Mouse (Mus musculus): ENCODE data around the gene Gm4969.

Gene Gm4969

DNA sequence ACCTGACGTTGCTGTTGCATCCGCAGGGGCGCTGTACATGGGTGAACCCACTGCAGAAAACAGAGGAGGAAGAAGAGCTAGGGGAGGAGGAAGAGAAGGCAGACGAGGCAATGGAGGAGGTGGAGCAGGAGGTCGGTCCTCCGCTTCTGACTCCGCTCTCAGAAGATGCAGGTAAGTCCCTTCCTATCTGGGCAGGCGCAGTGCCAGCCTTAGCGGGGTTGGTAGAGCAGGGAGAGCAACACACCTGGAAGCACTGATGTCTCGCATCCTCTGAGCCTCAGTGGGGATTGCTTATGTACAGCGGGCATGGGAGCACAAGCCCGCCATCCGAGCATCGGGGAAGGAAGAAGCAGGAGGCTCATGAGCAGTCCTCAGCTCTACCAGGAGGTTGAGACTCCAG is 51.1 kb downstream of the Gm4969 start:
- no peak for DNase-seq

DNA sequence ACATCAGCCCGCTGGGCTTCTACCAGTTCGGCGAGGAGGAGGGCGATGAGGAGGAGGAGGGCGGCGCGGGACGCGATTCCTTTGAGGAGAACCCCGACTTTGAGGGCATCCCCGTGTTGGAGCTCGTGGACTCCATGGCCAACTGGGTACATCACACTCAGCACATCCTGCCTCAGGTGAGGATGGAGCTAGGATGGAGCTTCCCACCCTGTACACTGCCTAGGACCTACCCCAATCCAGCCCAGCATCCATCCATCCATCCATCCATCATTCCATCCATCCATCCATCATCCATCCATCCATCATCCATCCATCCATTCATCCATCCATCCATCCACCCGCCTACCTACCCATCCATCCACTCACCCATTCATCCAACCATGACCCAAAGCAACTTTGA is 52.3 kb downstream of the Gm4969 start:
- no peak for DNase-seq

DNA sequence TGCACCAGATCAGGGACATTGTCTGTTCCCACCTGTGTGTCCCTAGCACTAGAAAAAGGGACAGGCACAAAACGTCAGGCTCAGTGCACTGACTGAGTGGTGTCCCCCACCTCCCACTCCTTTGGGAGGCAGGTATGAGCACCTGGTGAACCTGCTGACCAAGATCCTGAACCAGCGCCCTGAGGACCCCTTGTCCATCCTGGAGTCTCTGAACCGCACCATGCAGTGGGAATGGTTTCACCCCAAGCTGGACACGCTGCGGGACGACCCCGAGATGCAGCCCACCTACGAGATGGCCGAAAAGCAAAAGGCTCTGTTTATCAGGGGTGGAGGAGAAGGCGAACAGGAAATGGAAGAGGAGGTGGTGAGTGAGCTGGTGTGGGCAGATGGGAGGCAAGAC is 60.8 kb downstream of the Gm4969 start:
- DNase-seq: no peak

DNA sequence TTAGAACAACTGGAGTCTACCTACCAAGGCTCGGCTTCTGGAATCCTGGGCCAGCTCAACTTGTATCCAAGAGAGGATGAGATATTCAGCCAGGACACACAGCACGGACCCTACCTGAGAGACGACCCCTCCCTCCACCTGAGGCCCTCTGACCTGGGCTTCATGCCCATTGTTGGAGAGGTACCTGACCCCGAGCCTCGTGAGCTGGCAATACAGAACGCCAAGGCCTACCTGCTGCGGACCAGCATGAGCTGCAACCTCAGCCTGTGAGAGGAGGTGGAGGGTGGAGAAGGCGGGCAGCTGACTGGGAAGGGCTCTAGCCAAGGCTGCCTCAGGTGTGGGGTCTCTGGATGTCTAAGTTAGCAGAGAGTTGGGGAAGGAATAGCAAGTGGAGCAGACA is 63.1 kb downstream of the Gm4969 start:
- DNase-seq: no peak

DNA sequence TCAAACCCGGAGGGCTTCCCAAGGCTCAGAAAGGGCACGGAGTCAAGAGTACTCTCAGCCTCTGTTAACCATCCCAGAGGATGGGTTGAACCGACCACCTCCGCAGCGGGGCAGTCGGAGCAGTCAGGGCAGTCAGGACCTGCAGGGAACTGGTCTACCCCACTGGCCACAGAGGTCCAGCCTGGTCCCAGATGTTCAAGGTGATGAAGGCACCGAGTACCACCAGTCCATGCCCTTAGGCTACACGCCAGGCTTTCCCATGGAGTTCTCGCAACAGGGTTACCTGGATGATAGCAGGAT is 63.4 kb downstream of the Gm4969 start:
- DNase-seq: no peak

DNA sequence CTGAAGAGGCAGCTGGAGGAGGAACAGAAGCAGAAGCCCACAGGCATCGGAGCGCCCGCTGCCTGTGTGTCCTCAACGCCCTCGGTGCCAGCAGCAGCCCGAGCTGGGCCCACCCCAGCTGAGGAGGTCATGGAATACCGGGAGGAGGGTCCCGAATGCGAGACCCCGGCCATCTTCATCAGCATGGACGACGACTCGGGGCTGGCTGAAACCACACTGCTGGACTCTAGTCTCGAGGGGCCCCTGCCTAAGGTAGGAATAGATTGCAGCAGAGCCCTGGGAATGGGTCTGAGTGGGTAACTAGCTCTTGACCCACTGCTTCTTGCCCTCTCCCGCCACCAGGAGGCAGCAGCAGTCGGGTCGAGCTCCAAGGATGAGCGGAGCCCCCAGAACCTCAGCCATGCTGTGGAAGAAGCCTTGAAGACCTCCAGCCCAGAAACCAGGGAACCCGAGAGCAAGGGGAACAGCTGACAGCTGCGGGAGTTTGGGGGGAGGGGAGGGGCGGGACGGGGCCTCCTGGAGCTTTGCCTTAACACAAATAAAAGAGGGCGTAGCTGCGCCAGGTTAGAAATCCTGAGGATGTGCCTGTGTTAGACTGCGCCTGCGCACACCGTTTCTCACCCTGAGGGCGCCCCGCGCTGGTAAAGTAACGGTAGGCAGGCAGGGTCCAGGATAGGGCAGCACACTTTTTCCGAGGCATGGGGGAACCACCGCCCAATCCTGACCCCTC is 64.0 kb downstream of the Gm4969 start, which contains the start of gene Rsph6a:
Rsph6a (plus strand) TSS at position 644 of the 730 bp plus-strand sequence.
- peak; percentile 41 for DNase-seq

DNA sequence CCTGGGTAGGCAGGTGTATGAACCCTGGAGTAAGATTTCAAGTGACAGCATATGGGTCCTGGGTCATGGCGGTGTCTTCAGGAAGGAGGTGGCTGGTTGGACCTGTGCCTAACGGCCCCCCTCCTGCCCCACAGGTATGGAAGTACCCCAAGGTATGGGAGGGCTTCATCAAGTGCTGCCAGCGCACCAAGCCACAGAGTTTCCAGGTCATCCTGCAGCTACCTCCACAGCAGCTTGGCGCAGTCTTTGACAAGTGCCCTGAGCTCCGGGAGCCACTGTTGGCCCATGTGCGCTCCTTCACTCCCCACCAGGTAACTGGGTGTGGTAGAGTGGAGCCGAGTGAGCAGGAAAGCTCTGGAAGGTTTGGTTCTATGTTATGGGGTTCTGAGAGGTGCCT is 65.0 kb downstream of the Gm4969 start:
- no peak for DNase-seq

DNA sequence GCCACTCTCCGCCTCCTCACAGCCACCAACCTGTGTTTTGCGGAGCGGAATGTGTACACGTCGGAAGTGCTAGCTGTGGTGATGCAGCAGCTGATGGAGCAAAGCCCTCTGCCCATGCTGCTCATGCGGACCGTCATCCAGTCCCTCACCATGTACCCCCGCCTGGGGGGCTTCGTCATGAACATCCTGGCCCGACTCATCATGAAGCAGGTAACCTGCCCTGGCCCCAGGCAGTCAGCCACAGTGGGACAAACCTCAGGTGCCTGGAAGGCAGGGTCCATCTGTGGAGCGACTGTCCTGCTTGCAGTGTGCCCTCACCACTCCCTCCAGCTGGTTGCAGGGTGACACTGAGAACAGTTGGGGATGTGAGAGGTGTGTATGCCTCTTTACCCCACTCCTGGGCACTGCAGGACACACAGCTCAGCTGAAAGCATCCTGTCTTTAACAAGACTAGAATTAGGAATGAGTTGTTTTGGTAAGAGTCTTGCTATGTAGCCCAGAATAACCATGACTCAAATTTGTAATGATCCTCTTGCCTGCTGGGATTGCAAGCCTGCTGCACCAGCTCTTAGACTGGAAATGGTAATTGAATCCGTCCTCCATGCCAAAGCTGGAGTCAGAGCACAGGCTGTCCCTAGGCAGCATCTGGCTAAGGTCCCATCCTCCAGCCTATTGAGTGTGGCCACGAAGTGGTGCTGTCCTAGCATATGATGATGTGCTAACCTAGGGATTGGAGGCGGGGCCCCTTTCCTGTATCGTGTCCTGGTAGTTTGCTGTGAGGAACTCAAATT is 65.6 kb downstream of the Gm4969 start:
- no peak for DNase-seq

DNA sequence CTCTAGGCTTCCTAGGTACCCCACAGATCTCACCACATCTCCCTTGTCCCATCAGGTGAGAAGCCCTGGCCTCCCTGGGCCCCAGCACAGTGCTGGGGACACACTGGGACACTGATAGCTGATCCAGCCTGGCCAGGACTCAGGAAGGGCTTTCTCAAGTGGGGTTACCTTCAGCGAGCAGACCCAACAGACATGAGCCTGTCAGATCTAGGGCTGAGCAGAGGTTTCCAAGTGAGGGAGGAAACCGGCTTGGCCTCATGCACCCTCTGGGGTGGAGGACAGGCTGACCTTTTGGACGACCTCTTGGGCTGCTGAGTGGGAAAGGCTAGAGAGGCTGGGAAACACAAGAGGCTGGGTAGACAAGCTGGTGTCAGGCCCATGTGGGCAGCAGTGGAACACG is 67.0 kb downstream of the Gm4969 start:
- DNase-seq: no peak

DNA sequence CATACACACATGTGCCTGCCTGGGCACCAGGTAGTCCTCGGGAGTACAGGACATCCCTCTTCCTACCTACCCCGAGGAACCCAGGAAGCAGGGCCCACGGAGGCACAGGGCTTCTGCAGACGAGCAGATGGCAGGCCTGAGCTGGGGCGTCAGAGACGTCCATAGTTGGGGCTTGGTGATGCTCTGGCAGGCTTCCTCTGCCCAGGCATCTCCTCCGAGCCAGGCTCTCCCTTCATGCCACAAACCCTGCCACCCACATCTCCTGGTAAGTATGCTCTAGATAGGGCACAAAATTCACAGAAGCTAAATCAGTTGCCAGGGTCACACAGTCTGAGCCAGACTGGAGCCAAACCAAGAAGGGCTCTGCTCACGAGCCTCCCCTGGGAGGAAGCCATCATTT is 68.0 kb downstream of the Gm4969 start:
- DNase-seq: no peak

DNA sequence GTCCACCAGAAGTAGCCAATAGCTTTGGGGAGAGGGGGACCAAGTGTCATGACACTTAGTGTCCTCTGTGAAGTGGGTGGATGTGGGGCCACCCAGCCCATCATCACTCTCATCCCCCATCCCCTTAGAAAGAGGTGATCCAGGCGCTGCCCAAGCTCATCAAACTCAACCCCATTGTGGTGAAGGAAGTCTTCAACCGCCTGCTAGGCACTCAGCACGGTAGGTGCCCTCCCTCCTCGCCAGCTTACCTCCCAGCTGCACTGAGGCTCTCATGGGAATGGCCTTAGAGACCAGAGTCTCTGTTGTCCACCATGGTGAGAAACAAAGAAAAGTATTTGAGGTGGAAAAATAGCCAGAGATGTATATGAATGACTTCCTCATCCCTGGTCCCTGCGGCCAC is 68.9 kb downstream of the Gm4969 start:
- no peak for DNase-seq

All from kidney, postnatal 14 days (tissue).